Mouse (Mus musculus) megakaryocyte-erythroid progenitor cell, adult 5-6 weeks (primary cell): ENCODE measurements at regions not wholly inside any gene's neighbourhood (a gene's known extent, or its start where the extent isn't known, plus 50 kb on each side); places are given as distances from the start of the nearest gene placed in this dataset.
A peak's percentile ranks its signal among the peaks of the same experiment; 100 is the strongest.

Experiments
- ATAC-seq: replicated peaks from 2 replicates; pipeline ENCODE4 v1.8.0; 2016; ENCODE audit warnings: mild to moderate bottlenecking, inconsistent platforms; ENCODE audit not compliant: severe bottlenecking, poor library complexity, low FRiP score, low TSS enrichment

DNA sequence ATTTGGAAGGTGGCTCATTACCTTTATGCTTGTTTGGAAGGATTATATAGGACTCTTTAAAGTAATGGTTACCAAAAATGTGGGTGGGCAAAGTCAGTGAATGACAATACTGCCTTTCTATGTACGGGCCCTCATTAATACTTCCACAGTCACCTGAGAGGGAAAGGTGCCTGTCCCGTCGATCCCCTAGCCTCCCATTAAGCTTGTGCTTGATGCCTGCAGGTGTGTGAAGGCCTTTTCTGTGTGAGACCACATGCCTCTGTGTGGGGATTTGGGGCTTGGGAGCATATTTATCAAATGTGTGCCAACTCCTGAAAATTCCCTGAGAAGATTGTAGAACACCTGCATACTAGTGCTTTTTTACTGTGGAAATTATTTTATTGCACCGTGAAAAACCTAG, 377.4 kb upstream of the Fam92a start:
- no peak for ATAC-seq

DNA sequence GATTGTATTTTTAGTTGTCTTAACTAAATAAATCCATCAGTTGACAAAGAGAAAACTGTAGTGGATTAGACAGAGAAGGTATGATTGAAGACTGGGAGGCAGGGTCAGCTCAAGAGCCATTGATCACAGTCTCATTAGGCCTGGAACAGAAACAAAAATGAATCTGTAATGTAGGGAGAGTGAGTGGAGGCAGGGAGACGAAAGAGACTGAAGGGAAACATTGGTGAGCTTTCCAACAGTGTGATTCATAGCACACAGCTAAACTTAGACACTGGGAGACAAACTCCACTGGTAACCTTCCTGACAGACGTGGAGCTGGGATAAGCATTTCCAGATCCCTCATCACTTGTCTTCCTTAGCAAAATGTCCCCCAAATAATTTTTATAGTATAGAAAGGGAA, 372.1 kb upstream of the Fam92a start:
- ATAC-seq: no peak

DNA sequence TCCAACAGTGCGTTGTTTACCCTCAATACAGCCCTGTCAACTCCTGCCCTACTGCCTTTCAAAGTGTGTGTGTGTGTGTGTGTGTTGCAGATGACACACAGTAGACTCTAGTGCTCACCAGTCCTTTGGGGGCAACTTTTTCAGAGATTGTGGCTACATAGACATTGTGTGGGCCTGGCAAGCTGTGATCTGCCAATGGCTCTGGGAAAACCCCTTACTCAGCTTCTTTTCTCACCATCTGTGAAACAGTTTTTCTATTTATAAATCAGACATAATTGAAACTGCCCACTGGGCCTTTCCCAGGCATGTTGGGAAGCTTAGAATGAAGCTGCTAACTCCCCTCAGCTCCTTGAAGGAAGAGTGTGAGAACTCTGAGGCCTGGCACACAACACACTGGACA, 369.7 kb upstream of the Fam92a start:
- ATAC-seq: no peak

DNA sequence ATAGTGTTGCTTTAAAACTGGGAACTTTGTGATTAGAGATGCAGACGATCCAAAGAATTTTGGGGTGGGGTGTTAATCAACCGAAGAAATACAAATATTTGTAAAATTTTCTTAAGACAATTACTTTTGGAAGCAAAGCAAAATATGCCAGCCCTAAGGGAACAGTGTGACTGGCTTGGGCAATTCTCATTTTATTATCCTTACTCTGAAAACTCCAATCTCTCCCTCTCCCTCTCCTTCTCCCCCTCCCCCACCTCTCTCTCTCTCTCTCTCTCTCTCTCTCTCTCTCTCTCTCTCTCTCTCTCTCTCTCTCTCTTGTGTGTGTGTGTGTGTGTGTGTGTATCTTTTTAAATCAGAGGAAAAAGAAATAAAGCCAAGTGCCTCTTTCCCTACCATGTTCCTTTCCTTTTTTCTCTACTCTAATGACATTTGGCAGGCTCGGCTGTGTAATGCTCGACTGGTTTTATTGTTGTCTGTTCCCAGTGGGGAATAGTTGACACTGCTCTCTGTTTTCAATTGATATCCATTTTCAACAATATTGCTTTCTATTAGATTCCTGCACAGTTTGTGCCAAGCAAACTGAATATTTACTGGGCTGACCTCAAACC, 367.5 kb upstream of the Fam92a start:
- ATAC-seq: no peak

DNA sequence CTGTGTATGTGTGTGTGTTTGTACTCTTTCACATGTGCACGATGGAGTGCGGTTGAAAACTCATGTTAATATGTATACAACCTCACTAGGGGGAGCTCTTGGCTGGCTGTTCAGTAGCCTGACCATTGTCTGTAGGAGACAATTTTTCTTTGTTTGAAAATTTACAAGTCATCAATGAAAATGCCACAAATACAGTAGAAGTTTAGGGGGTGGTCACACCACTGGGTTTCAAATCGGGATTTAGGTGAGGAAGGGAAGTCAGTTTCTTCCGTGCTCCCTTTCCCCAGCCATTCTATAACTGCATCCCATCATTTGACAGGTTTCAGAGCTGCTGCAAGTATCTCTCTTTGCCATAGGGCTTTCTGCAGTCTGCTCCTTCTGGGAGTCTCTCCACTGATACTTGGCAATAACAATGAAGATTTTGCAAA, 366.9 kb upstream of the Fam92a start:
- ATAC-seq: peak; percentile 63; the same call in 1 of the 2 replicates

DNA sequence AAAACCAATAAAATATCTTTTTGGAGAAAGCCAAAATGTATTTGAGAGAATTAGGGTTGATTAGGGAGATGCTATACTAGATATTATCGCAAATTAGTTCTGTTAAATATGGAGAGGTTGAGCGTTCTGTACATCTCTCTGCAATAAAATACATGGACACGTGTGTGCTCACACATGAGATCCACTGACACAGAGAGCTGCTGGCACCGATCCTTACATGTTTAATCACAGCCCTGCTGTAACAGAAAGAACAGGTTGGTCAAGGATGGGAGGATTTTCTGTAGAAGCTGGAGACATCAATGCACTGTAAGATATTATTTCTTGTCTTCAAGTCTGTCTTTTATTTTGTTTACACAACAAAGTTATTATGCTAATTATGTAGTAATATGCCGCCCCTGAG, 366.2 kb upstream of the Fam92a start:
- ATAC-seq: no peak

DNA sequence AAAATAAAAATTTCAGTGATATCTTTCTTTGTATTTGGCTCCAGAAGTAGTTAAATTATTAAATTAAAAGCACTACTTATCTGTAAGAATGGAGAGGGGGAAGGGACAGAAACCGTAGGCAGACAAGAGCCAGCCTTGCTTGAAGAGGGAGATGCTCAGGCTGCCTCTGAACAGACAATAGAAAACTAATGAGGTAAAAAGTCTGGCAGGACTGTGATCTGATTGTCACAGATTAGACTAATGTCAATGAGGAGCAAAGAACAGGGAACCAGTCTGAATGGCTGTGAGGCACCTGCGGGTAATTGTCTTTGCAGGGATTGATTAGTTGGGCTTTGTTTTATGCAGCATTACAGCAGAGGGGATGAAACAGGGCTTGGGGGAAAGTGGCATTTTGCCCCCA, 362.3 kb upstream of the Fam92a start:
- ATAC-seq: no peak

DNA sequence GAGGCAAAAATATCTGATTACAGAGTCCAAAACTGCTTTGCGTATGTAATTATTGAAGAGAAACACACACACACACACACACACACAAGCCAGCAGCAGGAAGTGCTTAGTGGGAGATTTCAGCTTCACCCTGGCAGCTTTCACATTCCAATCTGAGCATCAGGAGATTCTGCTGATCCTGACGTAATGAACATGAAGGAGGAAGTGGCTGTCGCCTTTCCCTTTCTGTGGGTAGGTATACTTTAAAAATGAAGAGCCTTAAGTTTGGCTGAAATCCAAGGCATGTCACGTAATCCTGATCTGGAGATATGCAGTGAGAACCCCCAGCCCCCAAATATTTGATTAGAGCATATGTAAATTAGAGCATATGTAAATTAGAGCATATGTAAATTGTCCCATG, 361.1 kb upstream of the Fam92a start:
- ATAC-seq: no peak

DNA sequence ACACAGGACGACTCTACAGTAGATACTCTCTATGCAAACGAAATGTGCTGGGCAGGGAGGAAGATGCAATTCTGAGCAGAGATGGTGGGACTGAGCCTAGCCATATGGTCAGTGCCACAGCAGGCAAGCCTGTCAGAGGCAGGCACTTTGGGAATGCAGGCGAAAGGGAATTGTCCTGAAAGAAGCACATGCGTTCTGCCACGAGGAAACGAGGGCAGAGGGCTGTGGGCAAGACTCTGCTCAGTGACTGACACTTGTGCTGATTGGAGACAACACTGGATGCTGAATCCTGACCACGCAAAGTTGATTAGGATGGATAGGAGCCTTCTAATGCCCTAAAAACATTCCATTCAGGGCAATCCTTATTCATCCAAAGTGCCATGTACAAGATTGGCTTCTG, 350.5 kb upstream of the Fam92a start:
- ATAC-seq: no peak

DNA sequence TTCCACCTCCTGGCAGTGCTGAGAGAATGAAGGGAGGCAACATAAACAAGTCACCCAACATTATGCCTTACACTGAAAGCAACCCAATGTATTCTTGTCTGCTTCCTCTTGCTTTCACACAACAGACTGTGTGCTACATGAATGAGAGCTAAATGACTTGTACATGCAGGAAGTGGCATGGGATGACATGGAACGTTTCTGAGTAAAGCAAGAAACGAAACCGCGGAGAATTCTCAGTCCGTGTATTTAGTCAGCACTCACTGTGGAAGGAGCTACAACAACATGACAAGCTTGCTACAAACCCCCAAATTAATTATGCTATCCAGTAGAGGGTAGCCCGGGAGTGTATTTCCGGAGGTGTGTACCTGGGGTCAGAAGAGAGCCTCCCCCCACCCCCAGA, 349.4 kb upstream of the Fam92a start:
- no peak for ATAC-seq

DNA sequence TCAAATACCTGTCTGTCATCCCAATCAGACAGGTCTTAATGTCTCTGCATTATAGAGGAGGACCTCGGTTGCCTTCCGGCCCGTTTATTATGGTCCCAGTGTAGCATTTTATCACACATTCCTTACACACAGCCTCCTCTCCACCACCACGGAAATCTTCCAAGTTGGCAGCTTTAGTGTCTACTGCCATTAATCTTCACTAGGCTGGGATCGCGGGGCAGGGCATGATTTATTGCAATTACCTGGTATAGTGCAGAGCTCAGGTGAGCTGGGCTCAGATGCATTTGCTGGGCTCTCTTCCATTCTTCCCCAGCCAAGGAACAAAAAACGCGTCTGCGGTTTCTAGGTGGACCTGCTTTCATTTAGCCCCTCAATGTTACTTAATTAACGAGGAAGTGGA, 344.7 kb upstream of the Fam92a start:
- ATAC-seq: no peak

DNA sequence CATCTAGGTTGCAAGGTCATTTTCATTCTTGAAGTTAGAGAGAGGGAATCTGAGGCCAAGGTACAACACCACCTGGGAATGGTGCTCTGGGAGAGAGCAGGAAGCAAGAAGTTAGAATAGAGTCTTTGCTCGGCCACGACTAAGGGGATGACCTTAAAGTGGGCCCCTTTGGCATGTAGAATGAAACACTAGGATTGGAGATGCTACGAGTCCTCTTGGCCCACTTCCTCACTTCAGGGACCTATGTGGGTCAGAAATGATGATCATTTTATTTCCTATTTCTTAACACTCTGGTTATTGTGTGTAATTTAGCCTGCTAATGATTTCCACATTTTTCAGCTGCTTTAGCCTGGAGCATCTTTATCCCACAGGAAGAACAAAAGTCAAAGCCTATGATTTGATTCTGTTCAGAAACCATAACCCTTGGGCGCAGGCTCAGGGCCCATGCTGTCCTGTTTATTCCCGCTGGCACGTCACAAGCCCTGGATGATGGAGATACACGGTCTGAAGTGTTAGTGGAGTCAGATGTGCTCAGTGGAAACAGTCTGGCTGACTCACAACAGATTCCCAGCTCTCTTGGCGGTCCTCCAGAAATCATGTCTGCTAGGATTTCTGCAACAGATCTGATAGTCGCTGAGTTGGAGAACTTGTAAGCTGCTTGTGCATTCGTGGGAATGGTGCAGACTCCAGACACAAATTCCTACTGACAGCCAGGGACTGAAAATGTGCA, 340.0 kb upstream of the Fam92a start:
- ATAC-seq: no peak

DNA sequence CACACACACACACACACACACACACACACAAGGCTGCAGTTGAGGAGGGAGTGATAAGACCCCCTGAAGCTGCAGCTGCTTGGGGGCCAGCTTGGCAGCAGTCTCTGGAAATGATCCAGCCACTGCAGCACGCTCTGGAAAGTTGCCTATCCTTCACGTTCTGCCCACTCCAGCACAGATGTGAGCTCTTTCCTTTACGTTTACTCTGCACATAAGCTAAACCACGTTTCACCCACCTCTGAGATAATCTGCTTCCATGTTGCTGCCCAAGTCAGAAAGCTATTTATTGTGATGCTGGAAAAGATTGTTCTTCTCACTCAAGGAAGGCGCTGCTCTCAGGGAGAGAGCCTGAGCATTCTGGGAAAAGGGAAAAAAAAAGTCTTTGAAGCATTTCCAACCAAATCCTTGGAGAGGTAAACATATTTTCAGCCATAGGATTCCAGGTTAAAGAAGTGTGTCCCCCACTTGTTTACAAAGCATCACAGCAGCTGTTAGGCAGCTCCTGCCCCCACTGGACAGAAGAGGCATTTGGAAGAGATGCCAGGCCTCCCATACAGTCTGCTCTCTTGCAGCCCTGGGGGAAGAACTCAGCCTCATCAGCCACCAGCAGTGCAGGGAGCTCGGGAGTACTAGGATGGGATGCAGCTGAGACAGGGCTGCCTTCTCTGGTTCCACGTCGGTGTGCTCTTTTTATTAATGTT, 335.2 kb upstream of the Fam92a start:
- ATAC-seq: no peak

DNA sequence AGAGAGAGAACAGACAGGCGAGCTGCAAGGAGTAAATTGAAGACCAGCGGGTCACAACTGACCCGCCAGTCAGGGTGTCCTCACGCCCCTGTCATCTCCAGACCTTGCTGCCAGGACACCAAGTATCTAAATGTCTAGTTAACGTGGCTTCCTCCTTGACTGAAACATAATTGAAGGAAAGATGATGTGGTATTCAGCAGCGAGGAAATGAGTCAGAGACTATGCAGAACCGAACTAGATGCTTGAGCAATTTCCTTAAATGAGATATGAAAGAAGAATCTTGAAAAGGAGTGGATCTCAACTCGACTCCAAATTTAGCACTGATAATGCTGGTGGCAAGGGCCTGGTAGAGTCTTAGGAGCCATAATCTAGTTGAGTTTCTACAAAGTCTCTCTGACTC, 329.3 kb upstream of the Fam92a start:
- ATAC-seq: no peak

DNA sequence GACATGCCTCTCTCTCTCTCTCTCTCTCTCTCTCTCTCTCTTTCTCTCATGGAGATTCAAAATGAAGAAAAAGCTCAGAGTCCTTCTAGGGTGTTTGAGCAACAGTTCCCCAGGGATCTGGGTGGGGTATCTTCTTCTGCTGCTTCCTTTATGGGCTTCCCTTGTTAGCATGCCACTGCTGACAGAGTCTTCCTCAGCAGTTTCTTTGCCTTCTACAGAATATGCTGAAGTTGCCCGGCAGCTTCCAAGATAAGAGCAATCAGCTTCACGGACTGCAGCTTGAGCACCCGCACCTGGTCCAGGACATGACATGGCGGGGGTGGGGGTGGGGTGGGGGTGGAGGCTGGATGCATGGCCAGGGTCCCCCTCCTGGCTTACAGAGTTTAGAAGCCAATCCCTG, 326.6 kb upstream of the Fam92a start:
- ATAC-seq: no peak

DNA sequence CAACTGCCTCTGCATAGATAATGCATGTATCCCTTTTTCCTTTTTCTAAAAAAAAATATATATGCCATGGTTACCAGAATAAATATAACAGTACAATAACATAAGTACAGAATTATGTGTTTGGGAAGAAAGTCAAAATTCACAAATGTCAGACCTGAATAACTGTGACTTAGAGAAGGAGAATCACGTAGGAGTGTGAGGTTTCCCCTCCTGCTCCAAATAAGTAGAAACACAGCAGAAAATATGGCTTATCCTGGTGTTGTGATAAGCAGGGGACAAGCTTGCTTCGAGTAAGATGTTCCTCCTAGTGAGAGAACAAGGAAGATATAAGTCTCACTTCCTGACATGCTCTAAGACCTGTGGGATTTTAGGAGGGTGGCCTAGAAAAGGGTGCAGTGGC, 320.7 kb upstream of the Fam92a start:
- no peak for ATAC-seq

DNA sequence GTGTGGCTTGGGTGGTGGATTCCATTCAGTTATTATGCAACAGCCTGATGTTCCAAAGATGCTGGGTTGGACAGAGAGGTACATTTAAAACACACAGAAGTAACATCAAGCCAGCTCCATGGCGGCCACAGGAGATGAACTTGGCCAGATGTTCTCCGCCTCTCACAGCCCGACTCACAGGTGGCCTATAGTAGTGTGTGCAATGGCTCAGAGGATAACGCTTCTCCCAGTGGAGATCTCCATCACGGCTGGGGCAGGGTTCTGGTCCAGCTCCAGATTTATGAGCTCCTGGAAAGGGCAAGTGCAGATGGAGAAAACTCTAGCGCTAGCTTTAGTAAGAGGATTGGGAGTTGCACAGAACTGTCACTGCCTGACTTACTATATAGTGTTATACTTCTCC, 319.5 kb upstream of the Fam92a start:
- no peak for ATAC-seq

DNA sequence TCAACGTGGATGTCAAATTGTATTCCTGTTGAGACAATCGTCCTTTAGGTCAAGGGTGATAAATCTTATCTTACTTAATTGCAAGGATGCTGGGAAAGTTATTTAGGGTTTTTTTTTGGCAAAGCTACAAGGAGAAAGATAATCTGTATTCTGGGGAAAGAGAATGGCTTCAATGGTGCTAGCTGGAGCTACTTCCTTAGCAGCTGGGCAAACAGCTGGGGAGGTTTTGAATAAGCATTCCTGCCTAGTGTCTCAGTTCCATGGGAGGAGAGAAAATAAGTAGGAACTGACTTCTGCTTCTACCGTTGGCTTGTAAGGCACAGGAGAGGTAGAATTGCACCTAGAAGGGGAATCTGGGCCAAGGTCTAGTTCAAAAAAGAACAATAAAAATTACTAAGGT, 318.3 kb upstream of the Fam92a start:
- no peak for ATAC-seq

DNA sequence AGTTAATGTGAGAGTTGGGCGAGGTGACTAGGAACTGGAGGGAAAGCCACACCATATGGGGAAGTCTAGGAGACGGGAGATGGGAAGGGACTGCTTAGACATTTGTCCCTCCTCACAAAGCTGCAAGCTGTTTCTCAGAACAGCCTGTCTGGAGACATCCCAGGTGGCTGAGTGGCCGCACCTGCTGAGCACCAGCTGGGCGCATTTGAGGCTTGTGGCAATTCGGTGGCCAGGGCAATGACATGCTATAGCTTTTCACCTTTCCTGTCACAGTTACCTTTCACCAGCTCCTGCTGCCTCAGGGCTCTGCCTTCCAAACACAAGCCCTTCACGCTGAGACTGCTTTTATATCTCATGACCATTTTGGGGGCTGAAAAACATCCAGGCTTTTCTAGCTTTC, 317.5 kb upstream of the Fam92a start:
- ATAC-seq: no peak

DNA sequence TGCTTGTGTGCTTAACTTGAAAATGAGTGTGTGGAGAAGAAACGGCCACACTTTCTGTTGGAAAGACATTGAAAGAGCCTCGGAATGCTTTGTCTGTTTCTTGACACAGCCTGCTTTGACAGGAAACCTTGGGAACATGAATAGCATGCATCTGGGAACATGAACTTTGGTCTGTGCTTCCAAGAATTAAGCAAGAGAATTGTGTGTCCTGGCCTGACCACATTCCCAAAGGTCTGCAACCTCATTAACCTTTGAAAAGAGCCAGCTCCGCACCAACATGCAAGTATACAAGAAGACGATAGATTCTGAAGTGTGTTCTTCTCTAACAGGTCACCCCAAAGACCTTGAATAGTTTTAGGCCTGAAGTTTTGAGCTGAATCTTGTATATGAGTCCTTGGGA, 309.7 kb upstream of the Fam92a start:
- no peak for ATAC-seq

DNA sequence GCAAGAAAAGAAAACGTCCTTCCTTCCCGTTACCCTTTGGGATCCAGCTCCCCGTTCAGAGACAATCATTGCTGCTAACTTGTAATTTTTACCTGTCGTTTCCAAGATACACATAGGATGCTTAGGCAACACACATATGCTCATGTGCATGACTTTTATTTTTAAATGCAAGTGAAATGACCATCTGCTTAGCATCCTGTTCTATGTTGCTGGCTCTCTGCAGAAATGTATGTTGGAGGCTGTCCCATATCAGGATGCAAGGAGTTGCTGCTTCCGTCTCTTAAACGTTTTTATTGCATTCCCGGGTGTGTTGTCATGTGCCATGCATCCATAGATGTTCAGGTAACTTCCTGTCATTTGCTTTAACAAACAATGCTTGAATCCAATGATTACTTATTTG, 304.9 kb upstream of the Fam92a start:
- ATAC-seq: no peak
